Mouse (Mus musculus) heart, postnatal 0 days (tissue): ENCODE results near the gene Sh3rf1. TPM values are rescaled to one million over a fixed set of nuclear protein-coding genes. Genes with fewer than 3 reads are reported as not detected.

Experiments
- ATAC-seq: fragments of 200-750 bp; cut with Nextera tagmentation; 2 replicates; pipeline ENCODE4 v1.8.0; 2017; ENCODE audit warnings: low read depth, moderate number of reproducible peaks, moderate library complexity; ENCODE audit not compliant: insufficient read depth
- DNase-seq: peaks from one replicate; pipeline ENCODE4 v3.0.0-alpha.2; 2016; ENCODE audit warnings: low spot score
- H3K27ac ChIP-seq: fragments of 300-500 bp; sonication (generic); 2 replicates; pipeline ENCODE4 v1.5.1; 2014; ENCODE audit warnings: low read depth, mild to moderate bottlenecking
- H3K27me3 ChIP-seq: fragments of 300-500 bp; sonication (generic); 2 replicates; pipeline ENCODE4 v1.6.1; 2014; ENCODE audit warnings: low read length, mixed read lengths; ENCODE audit not compliant: control insufficient read depth, insufficient read depth
- H3K36me3 ChIP-seq: fragments of 300-500 bp; sonication (generic); replicated peaks from 2 replicates; pipeline ENCODE4 v1.6.1; 2014; ENCODE audit warnings: low read length, mixed read lengths; ENCODE audit not compliant: control insufficient read depth, insufficient read depth
- H3K4me1 ChIP-seq: fragments of 300-500 bp; sonication (generic); 2 replicates; pipeline ENCODE4 v1.6.1; 2014; ENCODE audit warnings: antibody characterized with exemption; ENCODE audit not compliant: control insufficient read depth, insufficient read depth
- H3K4me2 ChIP-seq: fragments of 300-500 bp; sonication (generic); 2 replicates; pipeline ENCODE4 v1.6.1; 2014; ENCODE audit warnings: low read depth, mild to moderate bottlenecking, low read length, moderate library complexity
- H3K4me3 ChIP-seq: fragments of 300-500 bp; sonication (generic); 2 replicates; pipeline ENCODE4 v1.5.1; 2014; ENCODE audit warnings: low read depth, low read length
- H3K9ac ChIP-seq: fragments of 300-500 bp; sonication (generic); replicated peaks from 2 replicates; pipeline ENCODE4 v1.6.1; 2014; ENCODE audit warnings: low read depth, low read length, mixed read lengths
- H3K9me3 ChIP-seq: fragments of 300-500 bp; sonication (generic); replicated peaks from 2 replicates; pipeline ENCODE4 v1.6.1; 2016; ENCODE audit warnings: low read length; ENCODE audit not compliant: control insufficient read depth
- CTCF ChIP-seq: IDR thresholded peaks from 2 replicates; pipeline ENCODE4 v1.5.1; 2016; ENCODE audit warnings: antibody characterized with exemption, control low read depth, low read depth
- EP300 ChIP-seq: IDR thresholded peaks from 2 replicates; pipeline ENCODE4 v1.6.1; 2016; ENCODE audit warnings: antibody characterized with exemption, low read depth
- WGBS: fragments of 180-500 bp; shearing (Covaris S2); extraction: QIAGEN DNeasy Blood & Tissue Kit; methylation state at CpG from one replicate; pipeline ENCODE4 v1.1.7; 2014; 5-methylcytosine and 5-hydroxymethylcytosine counted together
- polyA plus RNA-seq: library from polyadenylated mRNA; unstranded; fragments of >200 nt; fragmentation: Nextera tagmentation; extraction: Ambion mirVana; gene quantifications from 2 replicates; pipeline ENCODE4 v1.2.1, GENCODE M21; 2015
- total RNA-seq: library from RNA; depleted of rRNA; stranded (reverse); fragments of >200 nt; gene quantifications from 2 replicates; pipeline ENCODE4 v1.2.3, GENCODE M21; 2014; ENCODE audit warnings: low replicate concordance

Gene Sh3rf1
- total and polyA plus RNA-seq, 2 experiments from 2014 or later = 2.4 to 8.9 TPM

DNA sequence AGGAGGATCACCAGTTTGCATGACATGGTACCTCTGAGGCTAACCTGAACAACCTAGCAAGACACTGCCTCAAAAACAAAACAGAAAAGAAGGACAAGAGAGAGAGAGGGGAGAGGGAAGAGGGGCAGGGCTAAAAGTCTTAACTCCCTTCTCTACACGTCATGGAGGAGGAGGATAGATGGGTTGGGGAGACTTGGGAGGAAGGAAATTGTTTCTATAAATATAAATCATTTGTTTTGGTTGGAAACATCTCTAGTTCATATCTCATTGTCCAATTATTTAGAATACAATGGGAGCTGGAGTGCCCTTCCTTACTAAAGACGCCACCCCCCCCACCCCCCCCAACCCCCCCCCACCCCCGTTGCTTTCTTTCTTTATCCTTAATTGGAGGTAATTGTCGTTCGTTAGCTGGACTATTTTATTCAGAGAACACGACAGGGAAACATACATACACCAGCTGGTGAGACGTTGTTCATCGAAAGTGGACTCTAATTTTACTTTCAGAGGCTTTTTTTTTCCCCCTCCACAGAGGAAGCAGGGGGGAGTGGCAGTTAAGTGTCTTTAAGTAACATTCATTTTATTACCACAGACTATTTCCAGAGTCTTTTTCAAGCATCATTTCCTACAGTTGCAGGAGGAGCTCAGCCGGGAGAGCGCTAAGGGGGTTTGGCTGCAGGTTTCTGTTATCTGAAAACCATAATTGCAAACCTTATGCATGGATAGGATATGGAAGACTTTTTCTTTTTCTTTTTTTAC is 92.5 kb downstream of the Sh3rf1 start:
- Histone ChIP-seq H3K9me3 (peaks cover 4% of the 10 kb centered on the region; the same call in 1 of the 2 replicates), H3K36me3 (no peaks in the 10 kb centered on the region), H3K9ac (no peak overlapping the region), H3K4me3 (no peak overlapping the region), H3K4me2 (peak overlapping the region; percentile 3; the same call in 1 of the 2 replicates), H3K27me3 (no peaks in the 10 kb centered on the region), H3K4me1 (no peaks in the 10 kb centered on the region), H3K27ac (peak overlapping the region; percentile 66)
- peak; percentile 55; the same call in 1 of the 2 replicates for ATAC-seq
- TF ChIP-seq EP300 (no peak), CTCF (no peak)
- 59% methylated on average over 10 of the region's 10 CpGs for WGBS
- DNase-seq = peak; percentile 22

DNA sequence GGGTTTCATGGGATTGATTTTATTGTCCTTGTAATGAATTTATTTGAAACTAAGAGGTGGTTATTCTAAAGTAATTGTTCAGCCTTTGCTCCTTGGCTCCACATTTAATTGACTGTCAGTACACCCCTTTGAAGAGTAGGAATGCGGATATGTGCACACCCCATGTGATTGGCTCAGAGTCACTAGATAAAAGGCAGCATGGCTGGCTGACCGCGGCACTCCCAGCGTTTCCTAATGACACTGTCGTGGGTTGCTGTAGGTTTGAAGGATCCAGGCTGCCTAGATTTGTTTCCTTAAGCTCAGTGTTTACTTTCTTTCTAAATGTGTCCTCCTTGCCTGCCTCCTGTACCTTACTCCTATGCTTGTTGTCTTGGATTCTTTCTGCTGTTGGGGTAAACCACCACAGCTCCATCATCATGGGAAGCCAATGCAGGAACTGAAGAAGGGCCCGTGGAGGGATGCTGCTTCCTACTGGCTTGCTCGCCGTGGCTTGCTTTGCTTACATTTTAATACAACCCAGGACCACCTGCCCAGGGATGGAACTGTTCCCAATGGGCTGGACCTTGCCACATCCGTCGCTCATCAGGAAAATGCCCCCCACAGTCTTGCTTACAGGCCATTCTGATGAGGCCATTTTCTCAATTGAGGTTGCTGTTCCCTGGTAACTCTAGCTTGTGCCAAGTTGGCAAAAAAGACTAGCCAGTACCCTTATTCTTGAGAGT is 93.3 kb downstream of the Sh3rf1 start:
- no peak for TF ChIP-seq EP300
- TF ChIP-seq CTCF = no peak

GRCm38 (mm10) chr8:61317535-61318136 is 94.0 kb downstream of the Sh3rf1 start:
- no peaks in the 10 kb centered on the region for H3K27me3 ChIP-seq
- 65% methylated on average over 6 of the region's 6 CpGs for WGBS
- peaks cover 4% of the 10 kb centered on the region; the same call in 1 of the 2 replicates for H3K9me3 ChIP-seq
- no peaks in the 10 kb centered on the region for H3K36me3 ChIP-seq
- TF ChIP-seq CTCF (no peak), EP300 (no peak)
- no peak overlapping the region for H3K9ac ChIP-seq
- H3K4me1 ChIP-seq = no peaks in the 10 kb centered on the region
- DNase-seq = no peak
- ATAC-seq = no peak
- no peak overlapping the region for H3K4me3 ChIP-seq
- no peak overlapping the region for H3K4me2 ChIP-seq
- H3K27ac ChIP-seq = no peak overlapping the region

More for the DNA sequence above, 93.3 kb downstream of the Sh3rf1 start:
- no peak for DNase-seq
- peaks cover 4% of the 10 kb centered on the region; the same call in 1 of the 2 replicates for H3K9me3 ChIP-seq
- peak overlapping the region; percentile 3; the same call in 1 of the 2 replicates for H3K4me2 ChIP-seq
- no peaks in the 10 kb centered on the region for H3K4me1 ChIP-seq
- peak overlapping the region; percentile 66 for H3K27ac ChIP-seq
- H3K9ac ChIP-seq = no peak overlapping the region
- no peaks in the 10 kb centered on the region for H3K27me3 ChIP-seq
- H3K36me3 ChIP-seq = no peaks in the 10 kb centered on the region
- WGBS = 80% methylated on average over 10 of the region's 10 CpGs
- no peak overlapping the region for H3K4me3 ChIP-seq
- peak; percentile 36; the same call in 1 of the 2 replicates for ATAC-seq

- Histone ChIP-seq H3K27me3 (no peaks in the 10 kb centered on the region), H3K4me1 (no peaks in the 10 kb centered on the region), H3K4me2 (no peak overlapping the region), H3K36me3 (no peaks in the 10 kb centered on the region), H3K4me3 (no peak overlapping the region), H3K9me3 (peaks cover 4% of the 10 kb centered on the region; the same call in 1 of the 2 replicates), H3K27ac (no peak overlapping the region), H3K9ac (no peak overlapping the region)
- WGBS = 68% methylated on average over 3 of the region's 3 CpGs
- ATAC-seq = no peak
- TF ChIP-seq EP300 (no peak), CTCF (no peak)
- no peak for DNase-seq
Measured at GRCm38 (mm10) chr8:61321216-61321615, 97.5 kb downstream of the Sh3rf1 start.

DNA sequence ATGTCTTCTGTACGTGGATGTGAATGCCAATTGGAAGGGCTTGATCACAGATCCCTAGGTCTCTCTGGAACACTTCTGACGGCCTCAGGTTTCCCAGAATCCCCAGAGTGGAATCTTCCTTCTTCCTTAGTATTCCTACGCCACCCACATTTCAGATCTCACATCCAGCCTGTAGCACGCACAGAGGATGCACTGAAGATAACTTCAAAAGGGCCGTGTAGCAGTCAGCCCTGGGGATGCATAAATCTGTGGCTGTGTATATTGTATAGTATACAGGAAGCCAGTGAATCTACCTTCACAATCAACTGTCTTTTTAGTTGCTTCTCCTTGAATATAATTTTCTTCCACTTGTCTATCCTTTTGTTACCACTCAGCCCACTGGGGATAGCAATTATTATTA is 98.1 kb downstream of the Sh3rf1 start:
- peaks cover 4% of the 10 kb centered on the region; the same call in 1 of the 2 replicates for H3K9me3 ChIP-seq
- H3K9ac ChIP-seq = no peak overlapping the region
- H3K4me1 ChIP-seq = no peaks in the 10 kb centered on the region
- H3K27ac ChIP-seq = no peak overlapping the region
- ATAC-seq (no peak), DNase-seq (no peak)
- no peak overlapping the region for H3K4me2 ChIP-seq
- H3K36me3 ChIP-seq = no peaks in the 10 kb centered on the region
- H3K27me3 ChIP-seq = no peaks in the 10 kb centered on the region
- H3K4me3 ChIP-seq = no peak overlapping the region
- TF ChIP-seq CTCF = no peak
- TF ChIP-seq EP300 = no peak
- WGBS = 78% methylated on average over 5 of the region's 5 CpGs
